Mouse (Mus musculus): ENCODE data around the gene Fam234b. TPM values are rescaled to one million over a fixed set of nuclear protein-coding genes. Genes with fewer than 3 reads are reported as not detected.

The Fam234b gene
- polyA plus RNA-seq, 1 experiment from 2014 or later = 124 TPM

GRCm38 (mm10) chr6:135223786-135224416 is 26.1 kb downstream of the Fam234b start:
- H3K4me2 ChIP-seq (ENCODE audit: low read depth, low read length) = no peak overlapping the region
- H3K27me3 ChIP-seq (ENCODE audit: control insufficient read depth, insufficient read depth, low read length) = no peaks in the 10 kb centered on the region
- WGBS = 53% methylated on average over 6 of the region's 6 CpGs
- peaks cover 4% of the 10 kb centered on the region; the same call in 1 of the 2 replicates for H3K4me1 ChIP-seq (ENCODE audit: control insufficient read depth, insufficient read depth, low read length)
- H3K27ac ChIP-seq (ENCODE audit: low read depth, low read length) = no peak overlapping the region
- ATAC-seq (ENCODE audit: low read depth) = peak; percentile 76; the same call in 1 of the 2 replicates
- H3K9me3 ChIP-seq (ENCODE audit: control insufficient read depth, low read length) = no peaks in the 10 kb centered on the region
- H3K4me3 ChIP-seq (ENCODE audit: low read depth, low read length) = no peak overlapping the region
- 0 out of 2 replicates have a peak overlapping the region, but pooled peaks have one; percentile 7 for H3K9ac ChIP-seq (replicated peaks; ENCODE audit: low read depth, low read length)
- H3K36me3 ChIP-seq (ENCODE audit: control insufficient read depth, insufficient read depth, low read length) = peaks cover 8% of the 10 kb centered on the region

DNA sequence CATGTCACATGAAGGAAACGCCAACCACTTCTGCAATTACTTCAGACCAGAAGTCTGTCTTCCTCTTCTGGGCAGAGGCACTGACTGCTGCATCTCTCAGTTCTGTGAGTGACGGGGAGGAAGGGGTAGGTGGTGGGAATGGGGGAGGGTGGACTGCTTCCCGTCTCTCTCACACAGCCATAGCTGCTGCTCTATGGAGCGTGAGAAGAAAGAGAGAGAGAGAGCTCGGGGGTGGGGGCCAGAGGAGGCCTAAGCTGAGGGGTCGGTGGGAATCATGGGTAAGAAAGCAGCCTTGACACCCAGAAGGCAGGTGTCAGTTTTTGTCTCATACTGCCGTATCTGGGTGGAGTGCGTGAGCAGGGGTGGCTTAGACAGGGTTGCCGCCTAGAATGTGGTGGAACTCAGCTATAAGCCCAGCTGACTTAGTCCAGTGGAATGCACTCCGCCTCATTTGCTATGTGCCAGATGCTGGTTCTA is 30.7 kb downstream of the Fam234b start:
- no peaks in the 10 kb centered on the region for H3K9me3 ChIP-seq (ENCODE audit: control insufficient read depth, low read length)
- no peak overlapping the region for H3K4me3 ChIP-seq (ENCODE audit: low read depth, low read length)
- peaks cover 27% of the 10 kb centered on the region for H3K36me3 ChIP-seq (ENCODE audit: control insufficient read depth, insufficient read depth, low read length)
- H3K9ac ChIP-seq (replicated peaks; ENCODE audit: low read depth, low read length) = no peak overlapping the region
- H3K27ac ChIP-seq (ENCODE audit: low read depth, low read length) = no peak overlapping the region
- peaks cover 4% of the 10 kb centered on the region; the same call in 1 of the 2 replicates for H3K4me1 ChIP-seq (ENCODE audit: control insufficient read depth, insufficient read depth, low read length)
- 0 out of 2 replicates have a peak, but pooled peaks have one; percentile 41 for ATAC-seq (ENCODE audit: low read depth)
- no peaks in the 10 kb centered on the region for H3K27me3 ChIP-seq (ENCODE audit: control insufficient read depth, insufficient read depth, low read length)
- no peak overlapping the region for H3K4me2 ChIP-seq (ENCODE audit: low read depth, low read length)
- WGBS = 51% methylated on average over 10 of the region's 10 CpGs

DNA sequence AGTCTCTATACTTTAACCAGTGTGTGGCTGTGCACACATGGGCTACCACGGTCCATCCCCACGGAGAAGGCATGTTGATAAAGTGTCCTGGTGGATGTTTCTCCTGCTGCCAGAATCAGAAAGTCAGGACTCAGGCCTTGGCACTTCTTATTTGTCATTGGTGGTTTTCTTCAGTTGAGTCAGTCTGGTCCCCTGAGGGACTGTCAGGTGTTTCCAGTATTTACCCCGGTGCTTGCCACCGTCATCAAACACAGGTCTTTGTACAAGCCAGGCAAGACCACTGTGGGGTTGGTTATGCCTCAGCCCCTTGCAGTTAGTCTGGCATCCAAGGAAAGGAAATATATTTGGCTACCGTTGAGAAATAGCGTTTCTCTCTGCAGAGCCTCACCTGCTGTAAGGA is 32.8 kb downstream of the Fam234b start:
- no peaks in the 10 kb centered on the region for H3K4me1 ChIP-seq (ENCODE audit: control insufficient read depth, insufficient read depth, low read length)
- peaks cover 35% of the 10 kb centered on the region for H3K36me3 ChIP-seq (ENCODE audit: control insufficient read depth, insufficient read depth, low read length)
- H3K27me3 ChIP-seq (ENCODE audit: control insufficient read depth, insufficient read depth, low read length) = no peaks in the 10 kb centered on the region
- no peak overlapping the region for H3K9ac ChIP-seq (replicated peaks; ENCODE audit: low read depth, low read length)
- H3K4me2 ChIP-seq (ENCODE audit: low read depth, low read length) = no peak overlapping the region
- H3K27ac ChIP-seq (ENCODE audit: low read depth, low read length) = no peak overlapping the region
- H3K9me3 ChIP-seq (ENCODE audit: control insufficient read depth, low read length) = no peaks in the 10 kb centered on the region
- H3K4me3 ChIP-seq (ENCODE audit: low read depth, low read length) = no peak overlapping the region
- 89% methylated on average over 6 of the region's 6 CpGs for WGBS
- ATAC-seq (ENCODE audit: low read depth) = no peak

GRCm38 (mm10) chr6:135232443-135233182 is 34.8 kb downstream of the Fam234b start:
- H3K27me3 ChIP-seq (ENCODE audit: control insufficient read depth, insufficient read depth, low read length) = no peaks in the 10 kb centered on the region
- ATAC-seq (ENCODE audit: low read depth) = no peak
- 57% methylated on average over 12 of the region's 12 CpGs for WGBS

GRCm38 (mm10) chr6:135235742-135236141 is 38.0 kb downstream of the Fam234b start:
- H3K9ac ChIP-seq (replicated peaks; ENCODE audit: low read depth, low read length) = no peak overlapping the region
- H3K4me1 ChIP-seq (ENCODE audit: control insufficient read depth, insufficient read depth, low read length) = no peaks in the 10 kb centered on the region
- peaks cover 35% of the 10 kb centered on the region for H3K36me3 ChIP-seq (ENCODE audit: control insufficient read depth, insufficient read depth, low read length)
- H3K4me2 ChIP-seq (ENCODE audit: low read depth, low read length) = no peak overlapping the region
- no peak overlapping the region for H3K4me3 ChIP-seq (ENCODE audit: low read depth, low read length)
- H3K27ac ChIP-seq (ENCODE audit: low read depth, low read length) = no peak overlapping the region
- 85% methylated on average over 3 of the region's 3 CpGs for WGBS
- H3K27me3 ChIP-seq (ENCODE audit: control insufficient read depth, insufficient read depth, low read length) = no peaks in the 10 kb centered on the region
- ATAC-seq (ENCODE audit: low read depth) = no peak
- no peaks in the 10 kb centered on the region for H3K9me3 ChIP-seq (ENCODE audit: control insufficient read depth, low read length)

More at GRCm38 (mm10) chr6:135232443-135233182, 34.8 kb downstream of the Fam234b start:
- no peak overlapping the region for H3K4me3 ChIP-seq (ENCODE audit: low read depth, low read length)
- H3K36me3 ChIP-seq (ENCODE audit: control insufficient read depth, insufficient read depth, low read length) = peaks cover 35% of the 10 kb centered on the region
- no peak overlapping the region for H3K9ac ChIP-seq (replicated peaks; ENCODE audit: low read depth, low read length)
- no peak overlapping the region for H3K4me2 ChIP-seq (ENCODE audit: low read depth, low read length)
- no peaks in the 10 kb centered on the region for H3K4me1 ChIP-seq (ENCODE audit: control insufficient read depth, insufficient read depth, low read length)
- no peak overlapping the region for H3K27ac ChIP-seq (ENCODE audit: low read depth, low read length)
- no peaks in the 10 kb centered on the region for H3K9me3 ChIP-seq (ENCODE audit: control insufficient read depth, low read length)

GRCm38 (mm10) chr6:135236576-135236975 is 38.8 kb downstream of the Fam234b start:
- Histone ChIP-seq H3K27me3 (ENCODE audit: control insufficient read depth, insufficient read depth, low read length) (no peaks in the 10 kb centered on the region), H3K4me2 (ENCODE audit: low read depth, low read length) (no peak overlapping the region), H3K9me3 (ENCODE audit: control insufficient read depth, low read length) (no peaks in the 10 kb centered on the region), H3K27ac (ENCODE audit: low read depth, low read length) (no peak overlapping the region), H3K36me3 (ENCODE audit: control insufficient read depth, insufficient read depth, low read length) (peaks cover 34% of the 10 kb centered on the region), H3K4me3 (ENCODE audit: low read depth, low read length) (no peak overlapping the region), H3K9ac (replicated peaks; ENCODE audit: low read depth, low read length) (no peak overlapping the region), H3K4me1 (ENCODE audit: control insufficient read depth, insufficient read depth, low read length) (no peaks in the 10 kb centered on the region)
- ATAC-seq (ENCODE audit: low read depth) = no peak
- WGBS = 86% methylated on average over 3 of the region's 3 CpGs

GRCm38 (mm10) chr6:135237326-135237725 is 39.5 kb downstream of the Fam234b start:
- no peak overlapping the region for H3K4me2 ChIP-seq (ENCODE audit: low read depth, low read length)
- no peaks in the 10 kb centered on the region for H3K27me3 ChIP-seq (ENCODE audit: control insufficient read depth, insufficient read depth, low read length)
- ATAC-seq (ENCODE audit: low read depth) = no peak
- H3K4me1 ChIP-seq (ENCODE audit: control insufficient read depth, insufficient read depth, low read length) = no peaks in the 10 kb centered on the region
- 84% methylated on average over 14 of the region's 14 CpGs for WGBS
- peaks cover 27% of the 10 kb centered on the region; the same call in 1 of the 2 replicates for H3K36me3 ChIP-seq (ENCODE audit: control insufficient read depth, insufficient read depth, low read length)
- H3K4me3 ChIP-seq (ENCODE audit: low read depth, low read length) = no peak overlapping the region
- H3K9ac ChIP-seq (replicated peaks; ENCODE audit: low read depth, low read length) = no peak overlapping the region
- no peak overlapping the region for H3K27ac ChIP-seq (ENCODE audit: low read depth, low read length)
- H3K9me3 ChIP-seq (ENCODE audit: control insufficient read depth, low read length) = no peaks in the 10 kb centered on the region

DNA sequence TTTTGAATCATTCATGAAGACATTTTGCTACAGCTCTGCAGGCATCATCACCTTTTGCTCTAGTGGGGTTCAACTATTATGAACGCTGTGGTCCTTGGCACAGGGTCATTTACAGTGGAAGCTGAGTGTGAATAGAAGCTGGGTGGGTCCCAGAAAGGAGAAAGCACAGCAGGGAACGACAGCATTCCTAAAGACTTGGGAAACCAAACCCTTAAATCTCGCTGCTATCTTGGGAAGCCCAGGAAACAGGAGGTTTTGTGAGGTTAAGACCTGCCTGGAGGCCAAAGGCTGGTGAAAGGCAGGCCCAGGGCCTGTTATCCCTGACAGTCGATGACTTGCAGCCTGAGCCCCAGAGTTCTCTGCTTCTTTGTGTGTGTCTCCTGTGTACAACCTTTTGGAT is 40.4 kb downstream of the Fam234b start:
- 49% methylated on average over 4 of the region's 4 CpGs for WGBS
- Histone ChIP-seq H3K36me3 (ENCODE audit: control insufficient read depth, insufficient read depth, low read length) (peaks cover 19% of the 10 kb centered on the region; the same call in 1 of the 2 replicates), H3K4me2 (ENCODE audit: low read depth, low read length) (no peak overlapping the region), H3K27ac (ENCODE audit: low read depth, low read length) (no peak overlapping the region), H3K4me3 (ENCODE audit: low read depth, low read length) (no peak overlapping the region), H3K4me1 (ENCODE audit: control insufficient read depth, insufficient read depth, low read length) (no peaks in the 10 kb centered on the region), H3K27me3 (ENCODE audit: control insufficient read depth, insufficient read depth, low read length) (no peaks in the 10 kb centered on the region), H3K9me3 (ENCODE audit: control insufficient read depth, low read length) (no peaks in the 10 kb centered on the region), H3K9ac (replicated peaks; ENCODE audit: low read depth, low read length) (no peak overlapping the region)
- no peak for ATAC-seq (ENCODE audit: low read depth)

DNA sequence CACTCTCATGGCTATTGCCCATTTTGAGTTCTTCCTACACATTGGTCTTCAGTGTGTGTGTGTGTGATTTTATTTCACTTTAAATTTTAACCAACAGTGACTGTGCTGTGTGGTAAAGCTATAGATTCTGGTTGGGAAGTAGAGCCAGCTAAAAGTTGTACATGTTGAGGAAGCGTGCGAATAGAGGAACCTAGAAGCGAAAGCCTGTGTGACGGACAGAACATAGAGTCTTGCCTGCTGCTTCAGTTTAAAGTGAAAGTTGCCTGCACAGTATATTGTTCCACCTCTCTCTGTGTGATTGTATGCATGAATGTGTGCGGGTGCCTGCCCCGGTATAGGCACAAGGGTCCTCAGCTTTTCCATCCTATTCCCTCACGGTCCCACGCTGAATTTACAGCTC is 42.6 kb downstream of the Fam234b start:
- ATAC-seq (ENCODE audit: low read depth) = no peak
- WGBS = 94% methylated on average over 8 of the region's 8 CpGs
- H3K36me3 ChIP-seq (ENCODE audit: control insufficient read depth, insufficient read depth, low read length) = 0 out of 2 replicates have a peak, but pooled peaks cover 8% of the 10 kb centered on the region
- no peak overlapping the region for H3K4me3 ChIP-seq (ENCODE audit: low read depth, low read length)
- H3K4me2 ChIP-seq (ENCODE audit: low read depth, low read length) = no peak overlapping the region
- H3K9ac ChIP-seq (replicated peaks; ENCODE audit: low read depth, low read length) = no peak overlapping the region
- no peaks in the 10 kb centered on the region for H3K27me3 ChIP-seq (ENCODE audit: control insufficient read depth, insufficient read depth, low read length)
- H3K9me3 ChIP-seq (ENCODE audit: control insufficient read depth, low read length) = no peaks in the 10 kb centered on the region
- no peak overlapping the region for H3K27ac ChIP-seq (ENCODE audit: low read depth, low read length)
- no peaks in the 10 kb centered on the region for H3K4me1 ChIP-seq (ENCODE audit: control insufficient read depth, insufficient read depth, low read length)

All from neural tube, embryonic 14.5 days (tissue).